Mouse (Mus musculus): Measurements from ENCODE around the gene Il17rd. TPM values are rescaled to one million over a fixed set of nuclear protein-coding genes. Genes with fewer than 3 reads are reported as not detected.

Gene Il17rd
- polyA plus RNA-seq, 1 experiment from 2014 or later, result 3.9 TPM

DNA sequence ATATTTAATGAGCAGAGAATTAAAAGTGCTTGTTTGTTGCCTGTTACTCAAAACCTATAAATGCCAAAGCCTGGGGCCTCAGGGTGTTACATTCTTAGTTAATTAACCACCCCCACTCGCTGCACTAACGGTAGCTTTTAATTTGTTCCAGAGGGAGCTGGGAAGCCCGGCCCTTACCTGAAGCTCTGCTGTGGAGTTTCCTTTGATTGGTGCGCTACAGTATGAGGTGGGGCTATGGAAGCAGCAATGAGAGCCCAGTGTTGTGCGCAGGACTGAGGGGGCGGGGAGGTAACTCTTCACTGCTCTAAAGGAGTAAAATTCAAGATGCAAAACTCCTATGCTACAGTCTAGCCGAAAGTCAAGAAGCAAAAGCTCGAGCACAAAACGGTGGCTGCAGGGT lies 32.0 kb downstream of the Il17rd start:
- H3K4me3 ChIP-seq (ENCODE audit: low read depth, low read length), result no peak overlapping the region
- H3K36me3 ChIP-seq (ENCODE audit: insufficient read depth), result no peaks in the 10 kb centered on the region
- ATAC-seq (ENCODE audit: insufficient read depth) (no peak), DNase-seq (no peak)
- no peak for TF ChIP-seq CTCF (IDR thresholded peaks at IDR 0.05; ENCODE audit: low read depth)
- WGBS, result 31% methylated on average over 9 of the region's 9 CpGs
- peaks cover 46% of the 10 kb centered on the region for H3K4me1 ChIP-seq (ENCODE audit: insufficient read depth)
- H3K9ac ChIP-seq, result no peak overlapping the region
- H3K4me2 ChIP-seq, result no peak overlapping the region
- H3K27me3 ChIP-seq (ENCODE audit: insufficient read depth, low read length), result no peaks in the 10 kb centered on the region
- H3K9me3 ChIP-seq (ENCODE audit: low read depth, low read length), result no peaks in the 10 kb centered on the region
- no peak overlapping the region for H3K27ac ChIP-seq (ENCODE audit: low read depth)

DNA sequence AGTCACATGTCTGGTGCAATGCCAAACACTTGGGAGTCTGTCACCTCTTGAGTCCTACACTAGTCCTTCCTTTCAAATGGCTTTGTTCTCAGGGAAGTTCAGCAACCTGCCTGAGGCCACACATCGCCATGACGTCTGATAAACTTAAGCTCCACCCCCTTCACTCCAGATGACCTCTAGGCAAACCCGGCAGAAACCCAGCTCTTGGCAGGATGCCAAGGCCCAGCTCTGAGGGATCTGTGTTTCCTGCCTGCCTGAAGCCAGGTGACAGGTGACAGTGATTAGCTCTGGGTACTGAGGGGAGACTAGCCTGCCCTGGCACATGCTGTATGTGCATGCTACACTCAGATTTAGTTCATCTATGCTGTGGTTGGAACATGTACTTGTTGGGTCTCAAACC lies 33.2 kb downstream of the Il17rd start:
- H3K27ac ChIP-seq (ENCODE audit: low read depth), result no peak overlapping the region
- no peaks in the 10 kb centered on the region for H3K27me3 ChIP-seq (ENCODE audit: insufficient read depth, low read length)
- H3K4me3 ChIP-seq (ENCODE audit: low read depth, low read length), result no peak overlapping the region
- DNase-seq (peak; percentile 72), ATAC-seq (ENCODE audit: insufficient read depth) (no peak)
- H3K4me2 ChIP-seq, result no peak overlapping the region
- TF ChIP-seq CTCF (IDR thresholded peaks at IDR 0.05; ENCODE audit: low read depth), result no peak
- no peak overlapping the region for H3K9ac ChIP-seq
- no peaks in the 10 kb centered on the region for H3K36me3 ChIP-seq (ENCODE audit: insufficient read depth)
- no peaks in the 10 kb centered on the region for H3K9me3 ChIP-seq (ENCODE audit: low read depth, low read length)
- peaks cover 40% of the 10 kb centered on the region for H3K4me1 ChIP-seq (ENCODE audit: insufficient read depth)
- WGBS, result 9% methylated on average over 3 of the region's 3 CpGs

DNA sequence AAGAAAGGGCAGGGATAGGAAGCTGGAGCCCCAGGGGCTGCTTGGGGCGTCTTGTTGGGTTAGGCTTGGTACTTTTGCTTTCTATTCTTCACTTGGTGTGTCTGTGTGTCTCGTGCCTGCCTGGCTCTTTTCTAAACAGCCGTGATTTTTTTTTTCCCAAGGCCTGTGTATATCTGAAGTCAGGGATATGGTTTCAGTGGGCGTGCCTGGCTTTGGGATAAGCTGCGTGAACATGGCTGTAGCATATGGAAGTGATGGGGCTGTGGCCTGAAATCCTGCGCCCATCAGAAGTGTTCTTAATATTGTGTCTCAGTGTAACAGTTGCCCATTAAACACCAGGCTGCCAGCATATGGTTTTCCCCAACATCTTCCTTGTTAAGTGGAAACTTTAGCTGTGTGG lies 36.3 kb downstream of the Il17rd start:
- Histone ChIP-seq H3K9ac (no peak overlapping the region), H3K4me2 (peak overlapping the region; percentile 29; the same call in 1 of the 2 replicates), H3K36me3 (ENCODE audit: insufficient read depth) (no peaks in the 10 kb centered on the region), H3K4me1 (ENCODE audit: insufficient read depth) (peaks cover 31% of the 10 kb centered on the region), H3K9me3 (ENCODE audit: low read depth, low read length) (no peaks in the 10 kb centered on the region), H3K27me3 (ENCODE audit: insufficient read depth, low read length) (no peaks in the 10 kb centered on the region), H3K27ac (ENCODE audit: low read depth) (peak overlapping the region; percentile 18; the same call in 1 of the 2 replicates), H3K4me3 (ENCODE audit: low read depth, low read length) (no peak overlapping the region)
- no peak for TF ChIP-seq CTCF (IDR thresholded peaks at IDR 0.05; ENCODE audit: low read depth)
- peak; percentile 53 for DNase-seq
- ATAC-seq (ENCODE audit: insufficient read depth), result no peak
- WGBS, result 41% methylated on average over 6 of the region's 6 CpGs

GRCm38 (mm10) chr14:27075909-27076521 lies 37.3 kb downstream of the Il17rd start:
- peak overlapping the region; percentile 46; the same call in 1 of the 2 replicates for H3K27ac ChIP-seq (ENCODE audit: low read depth)
- no peak for ATAC-seq (ENCODE audit: insufficient read depth)
- H3K4me3 ChIP-seq (ENCODE audit: low read depth, low read length), result no peak overlapping the region
- WGBS, result 50% methylated on average over 8 of the region's 8 CpGs
- H3K9me3 ChIP-seq (ENCODE audit: low read depth, low read length), result no peaks in the 10 kb centered on the region
- H3K27me3 ChIP-seq (ENCODE audit: insufficient read depth, low read length), result no peaks in the 10 kb centered on the region
- no peak for TF ChIP-seq CTCF (IDR thresholded peaks at IDR 0.05; ENCODE audit: low read depth)
- peaks cover 26% of the 10 kb centered on the region for H3K4me1 ChIP-seq (ENCODE audit: insufficient read depth)
- no peak overlapping the region for H3K9ac ChIP-seq
- DNase-seq, result no peak
- no peaks in the 10 kb centered on the region for H3K36me3 ChIP-seq (ENCODE audit: insufficient read depth)
- no peak overlapping the region for H3K4me2 ChIP-seq

DNA sequence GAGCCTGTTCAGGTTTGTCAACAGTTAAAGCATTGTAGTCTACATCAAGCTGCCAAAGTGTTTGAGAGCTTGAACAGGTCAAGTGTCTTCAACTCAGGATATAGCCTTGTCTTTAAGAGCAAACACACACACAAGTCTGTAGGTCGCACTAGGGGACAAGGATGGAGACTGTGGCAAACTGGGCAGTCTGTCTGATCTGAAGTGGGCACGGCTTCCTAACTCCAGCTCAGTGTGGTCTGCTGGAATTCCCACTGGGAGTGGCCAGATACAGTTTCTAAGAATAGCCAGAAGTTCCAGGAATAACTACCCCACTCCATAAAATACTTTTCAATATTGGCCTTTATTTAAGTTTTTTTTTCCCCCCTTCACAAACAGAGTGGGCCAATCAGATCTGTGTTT lies 37.8 kb downstream of the Il17rd start:
- Histone ChIP-seq H3K36me3 (ENCODE audit: insufficient read depth) (no peaks in the 10 kb centered on the region), H3K4me3 (ENCODE audit: low read depth, low read length) (no peak overlapping the region), H3K4me1 (ENCODE audit: insufficient read depth) (peaks cover 23% of the 10 kb centered on the region), H3K27ac (ENCODE audit: low read depth) (peak overlapping the region; percentile 46; the same call in 1 of the 2 replicates), H3K27me3 (ENCODE audit: insufficient read depth, low read length) (no peaks in the 10 kb centered on the region), H3K9me3 (ENCODE audit: low read depth, low read length) (no peaks in the 10 kb centered on the region), H3K9ac (no peak overlapping the region), H3K4me2 (no peak overlapping the region)
- WGBS, result 48% methylated on average over 2 of the region's 2 CpGs
- no peak for TF ChIP-seq CTCF (IDR thresholded peaks at IDR 0.05; ENCODE audit: low read depth)
- ATAC-seq (ENCODE audit: insufficient read depth) (no peak), DNase-seq (no peak)

GRCm38 (mm10) chr14:27081536-27082275 lies 43.0 kb downstream of the Il17rd start:
- Histone ChIP-seq H3K4me2 (no peak overlapping the region), H3K9me3 (ENCODE audit: low read depth, low read length) (no peaks in the 10 kb centered on the region), H3K36me3 (ENCODE audit: insufficient read depth) (no peaks in the 10 kb centered on the region), H3K27ac (ENCODE audit: low read depth) (no peak overlapping the region), H3K9ac (no peak overlapping the region), H3K27me3 (ENCODE audit: insufficient read depth, low read length) (no peaks in the 10 kb centered on the region), H3K4me1 (ENCODE audit: insufficient read depth) (no peaks in the 10 kb centered on the region), H3K4me3 (ENCODE audit: low read depth, low read length) (no peak overlapping the region)
- DNase-seq (no peak), ATAC-seq (ENCODE audit: insufficient read depth) (no peak)
- TF ChIP-seq CTCF (IDR thresholded peaks at IDR 0.05; ENCODE audit: low read depth), result no peak
- 64% methylated on average over 5 of the region's 5 CpGs for WGBS

- H3K4me2 ChIP-seq, result no peak overlapping the region
- no peaks in the 10 kb centered on the region for H3K9me3 ChIP-seq (ENCODE audit: low read depth, low read length)
- no peak overlapping the region for H3K4me3 ChIP-seq (ENCODE audit: low read depth, low read length)
- H3K27ac ChIP-seq (ENCODE audit: low read depth), result no peak overlapping the region
- TF ChIP-seq CTCF (IDR thresholded peaks at IDR 0.05; ENCODE audit: low read depth), result no peak
- H3K36me3 ChIP-seq (ENCODE audit: insufficient read depth), result peaks cover 3% of the 10 kb centered on the region; the same call in 1 of the 2 replicates
- no peaks in the 10 kb centered on the region for H3K4me1 ChIP-seq (ENCODE audit: insufficient read depth)
- WGBS, result 77% methylated on average over 5 of the region's 5 CpGs
- no peaks in the 10 kb centered on the region for H3K27me3 ChIP-seq (ENCODE audit: insufficient read depth, low read length)
- H3K9ac ChIP-seq, result no peak overlapping the region
- ATAC-seq (ENCODE audit: insufficient read depth) (no peak), DNase-seq (no peak)
These were observed 46.7 kb downstream of the Il17rd start for GRCm38 (mm10) chr14:27085471-27085870.
